Mouse (Mus musculus): ENCODE data around the gene Phldb3.

DNA sequence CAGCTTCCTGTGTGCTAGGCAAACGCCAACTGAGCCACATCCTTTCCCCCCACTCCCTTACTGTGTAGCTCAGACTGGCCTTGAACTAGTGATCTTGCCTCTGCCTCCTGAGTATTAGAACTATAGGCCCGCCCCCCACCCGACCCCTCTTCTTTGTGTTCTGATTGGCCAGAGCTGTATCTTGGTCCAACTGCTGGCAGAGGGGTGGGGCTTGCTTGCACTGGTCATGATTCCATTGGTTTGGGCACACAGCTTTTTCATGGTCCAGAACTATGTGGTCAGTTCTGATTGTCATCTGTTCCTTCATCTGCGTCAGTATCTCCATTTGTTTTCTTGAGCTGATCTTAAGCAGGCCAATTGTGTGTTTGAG is 46.7 kb upstream of the Phldb3 start:
- TF ChIP-seq CTCF (IDR thresholded peaks at IDR 0.05; ENCODE audit: low read depth, low read length): no peak
- no peak for TF ChIP-seq POLR2A (IDR thresholded peaks at IDR 0.05; ENCODE audit: borderline replicate concordance, low read depth, low read length)
